Mouse (Mus musculus) ES-E14 (cell line): ENCODE measurements around the gene Zfp59.

Experiments used
- CHD2 ChIP-seq: IDR thresholded peaks from 2 replicates; pipeline ENCODE4 v1.6.1; 2014; ENCODE audit warnings: mild to moderate bottlenecking, low read depth, low read length, inconsistent platforms
- HCFC1 ChIP-seq: IDR thresholded peaks from 2 replicates; pipeline ENCODE4 v1.6.1; 2012; ENCODE audit warnings: low read length, inconsistent platforms, borderline replicate concordance; ENCODE audit not compliant: insufficient read depth
- MAFK ChIP-seq: IDR thresholded peaks from 2 replicates; pipeline ENCODE4 v1.6.1; 2014; ENCODE audit warnings: mild to moderate bottlenecking, low read depth, low read length, inconsistent platforms; ENCODE audit not compliant: insufficient read depth
- ZC3H11A ChIP-seq: IDR thresholded peaks from 2 replicates; pipeline ENCODE4 v1.6.1; 2012; ENCODE audit warnings: low read depth, mild to moderate bottlenecking, inconsistent platforms, low read length, borderline replicate concordance
- ZNF384 ChIP-seq: IDR thresholded peaks from 2 replicates; pipeline ENCODE4 v1.6.1; 2012; ENCODE audit warnings: low read depth, low read length, inconsistent platforms

- no peak for TF ChIP-seq ZNF384
- TF ChIP-seq CHD2 = no peak
- TF ChIP-seq ZC3H11A = no peak
- no peak for TF ChIP-seq MAFK
- TF ChIP-seq HCFC1 = no peak
Measured at GRCm38 (mm10) chr7:27802986-27803385, 35.4 kb upstream of the Zfp59 start.
